Mouse (Mus musculus) retina, postnatal 7 days (tissue): Measurements from ENCODE around the gene Ulk4.
"Not testable (repeated sequence)": the region's sequence is repeated elsewhere in the genome, so short reads cannot be mapped to it uniquely, and the experiment has no call there.

ENCODE experiments used
- DNase-seq: peaks from one replicate; pipeline ENCODE4 v3.0.0-alpha.2; 2012; ENCODE audit warnings: low read depth, low spot score

Gene Ulk4

DNA sequence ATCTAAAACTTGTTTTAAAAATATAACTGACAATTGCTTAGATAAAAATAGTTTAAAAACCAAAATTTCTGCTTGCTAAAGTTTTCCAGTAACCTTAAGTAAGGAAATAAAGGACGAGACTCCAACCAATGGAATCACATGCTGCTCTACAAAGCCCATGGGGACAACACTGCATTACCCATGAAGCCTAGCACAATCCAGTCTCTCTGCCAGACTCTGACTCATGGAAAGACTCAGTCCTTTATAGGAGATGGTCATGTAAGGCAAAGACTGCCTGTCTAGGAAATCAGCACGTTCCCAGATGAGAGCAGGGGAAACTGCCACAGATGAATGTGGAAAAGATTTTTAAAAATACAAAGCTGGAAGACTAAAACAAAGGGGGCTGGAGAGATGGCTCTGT lies 23.0 kb downstream of the Ulk4 start:
- no peak for DNase-seq

DNA sequence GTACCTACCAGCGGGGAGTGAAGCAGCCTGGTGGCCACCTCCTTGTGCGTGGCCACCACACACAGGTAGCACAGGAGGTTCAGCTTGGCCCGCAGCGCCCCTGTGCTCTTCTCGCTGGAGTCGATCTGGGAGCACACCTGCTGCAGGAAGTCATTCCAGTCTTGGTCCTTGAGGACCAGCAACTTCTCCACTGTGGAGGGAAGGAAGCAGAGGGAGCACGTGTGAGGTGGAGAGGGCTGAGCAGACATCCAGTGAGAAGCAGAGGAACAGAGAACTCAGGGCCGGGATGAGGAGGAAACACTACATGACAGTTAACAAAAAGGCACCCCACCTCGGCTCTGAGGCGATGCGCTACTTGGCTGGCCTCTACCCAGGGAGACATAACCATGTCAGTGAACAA lies 26.1 kb downstream of the Ulk4 start:
- DNase-seq: no peak

GRCm38 (mm10) chr9:121249805-121250204 lies 27.2 kb downstream of the Ulk4 start:
- DNase-seq: no peak

DNA sequence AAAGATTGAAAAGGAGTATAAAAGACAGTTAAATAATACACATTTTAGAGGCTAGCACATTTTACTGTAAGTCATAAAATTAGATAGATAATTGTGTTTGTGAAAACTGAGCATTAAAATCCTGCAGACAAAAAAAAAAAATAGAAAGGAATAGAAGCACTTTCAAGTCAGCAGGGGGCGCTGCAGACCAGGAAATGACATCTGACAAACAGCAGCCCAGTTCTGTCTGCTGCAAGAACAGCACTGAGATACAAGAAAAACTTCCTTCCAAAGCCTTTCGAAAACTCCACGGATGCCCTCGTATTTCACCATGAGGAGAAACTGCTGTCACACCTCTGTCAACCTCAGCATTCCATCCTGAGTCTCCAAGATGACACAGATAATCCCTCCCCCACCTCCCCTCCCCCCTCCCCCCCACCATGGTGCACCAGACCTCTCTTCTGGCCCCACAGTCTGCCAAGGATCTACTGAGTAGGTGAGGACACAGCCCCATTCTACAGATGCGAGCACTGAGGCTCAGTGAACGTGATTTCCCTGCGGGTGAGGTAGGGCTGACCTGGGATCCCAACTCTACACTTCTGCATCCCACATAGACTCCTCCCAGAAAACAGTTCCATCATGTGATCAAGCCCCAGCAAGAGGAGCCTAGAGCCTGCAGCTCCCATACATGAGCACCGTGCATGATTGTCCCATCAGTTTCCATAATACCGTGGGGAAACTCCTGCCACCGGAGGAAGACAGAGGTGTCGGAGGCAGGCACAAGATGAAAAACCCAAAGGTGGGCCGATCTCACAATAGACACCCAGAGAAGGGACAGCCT lies 28.8 kb downstream of the Ulk4 start:
- peak; percentile 75 for DNase-seq

- DNase-seq: no peak
These were observed 29.9 kb downstream of the Ulk4 start for GRCm38 (mm10) chr9:121247047-121247446.

- no peak for DNase-seq
These were observed 34.7 kb downstream of the Ulk4 start for GRCm38 (mm10) chr9:121242331-121242730.

GRCm38 (mm10) chr9:121241806-121242205 lies 35.2 kb downstream of the Ulk4 start:
- no peak for DNase-seq

GRCm38 (mm10) chr9:121241366-121241765 lies 35.6 kb downstream of the Ulk4 start:
- no peak for DNase-seq

- DNase-seq: peak; percentile 51
These were observed 36.8 kb downstream of the Ulk4 start for GRCm38 (mm10) chr9:121240242-121240641.

DNA sequence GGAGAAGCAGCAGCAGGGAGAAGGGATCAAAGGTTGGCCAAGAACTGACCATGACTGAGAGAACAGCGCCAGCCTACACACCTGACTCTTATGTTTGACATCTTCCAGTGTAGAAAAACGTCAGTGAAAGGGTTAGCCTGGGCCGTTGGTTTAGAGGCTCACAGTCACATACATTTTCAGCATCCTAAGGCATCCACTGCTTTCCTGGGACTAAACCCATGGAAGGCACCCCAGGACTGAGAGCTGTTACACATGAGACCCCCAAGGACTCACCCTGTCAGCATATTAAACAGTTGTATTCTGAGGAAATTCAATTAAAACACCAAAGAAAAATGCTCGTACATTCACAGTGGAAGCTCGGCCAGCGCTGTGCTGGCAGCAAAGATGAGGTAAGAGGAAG lies 37.4 kb downstream of the Ulk4 start:
- DNase-seq: no peak

DNA sequence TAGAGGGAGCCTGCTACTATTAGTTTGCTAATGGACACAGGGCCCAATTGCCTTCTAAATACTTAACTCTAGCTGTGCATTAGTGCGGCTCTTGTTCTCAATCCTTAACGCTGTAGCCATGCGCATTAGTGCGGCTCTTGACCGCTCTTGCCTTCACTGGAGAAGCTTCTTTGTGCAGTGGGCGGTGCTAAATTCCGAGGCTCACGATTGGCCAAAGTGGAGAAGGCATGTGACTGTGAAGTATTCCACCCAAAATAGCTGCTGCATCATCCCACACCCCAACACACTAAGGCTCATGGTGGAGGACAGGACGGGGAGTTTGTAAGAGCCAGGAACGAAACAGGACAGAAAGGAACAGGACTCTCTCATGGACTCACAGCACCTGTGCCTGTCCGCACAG lies 58.4 kb downstream of the Ulk4 start:
- no peak for DNase-seq

DNA sequence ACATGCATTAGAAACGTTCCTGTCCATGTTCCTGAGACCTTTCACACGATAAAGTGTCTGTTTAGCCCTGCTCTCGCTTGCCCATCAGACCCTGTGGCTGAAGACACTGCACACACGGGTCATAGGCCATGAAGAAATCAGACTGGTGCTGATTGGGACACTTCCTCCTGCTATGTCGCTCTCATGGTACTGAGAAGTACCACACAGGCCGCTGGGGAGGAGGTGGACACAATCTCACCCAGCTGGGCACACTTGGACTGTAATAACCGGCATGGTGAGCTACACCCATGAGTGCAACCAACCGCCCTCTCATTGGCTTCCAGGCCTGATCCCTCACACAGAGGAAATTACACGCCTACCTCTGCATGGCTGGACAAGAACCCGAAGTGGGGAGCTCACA lies 58.8 kb downstream of the Ulk4 start:
- no peak for DNase-seq

GRCm38 (mm10) chr9:121217742-121218141 lies 59.3 kb downstream of the Ulk4 start:
- no peak for DNase-seq

- DNase-seq: no peak
These were observed 60.3 kb downstream of the Ulk4 start for GRCm38 (mm10) chr9:121216536-121217320.

DNA sequence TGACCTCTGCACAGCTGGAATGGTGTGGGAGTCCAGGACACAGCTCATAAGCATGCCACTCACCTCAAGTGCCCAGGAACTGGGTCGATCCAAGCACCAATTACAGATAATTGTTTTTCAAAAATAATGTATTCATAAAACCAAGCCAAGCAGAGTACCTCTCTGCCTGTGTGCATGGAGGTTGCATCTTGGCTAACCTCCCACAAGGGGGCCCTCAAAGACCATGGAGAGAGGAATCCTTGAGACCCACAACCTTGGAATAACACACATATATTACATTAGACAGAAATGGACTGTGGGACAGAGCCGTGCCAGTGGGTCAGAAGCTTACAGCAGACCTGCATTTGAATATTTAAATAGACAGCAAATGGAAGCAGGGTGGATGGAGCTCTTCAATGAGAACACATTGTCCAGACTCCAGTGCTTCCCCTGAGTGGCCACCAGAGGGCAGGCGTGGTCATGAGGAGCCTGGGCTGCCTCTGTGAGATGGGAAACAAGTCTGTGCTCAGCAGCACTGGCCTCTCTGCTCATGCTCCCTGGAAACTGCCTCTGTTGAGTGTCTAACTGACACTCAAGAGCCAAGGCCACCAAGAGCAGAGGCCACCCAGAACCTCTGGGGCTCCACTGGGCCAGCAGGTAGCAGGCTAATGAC lies 61.5 kb downstream of the Ulk4 start:
- peak; percentile 59 for DNase-seq

- no peak for DNase-seq
These were observed 64.7 kb downstream of the Ulk4 start for GRCm38 (mm10) chr9:121212322-121212721.

- DNase-seq: no peak
These were observed 72.0 kb downstream of the Ulk4 start for GRCm38 (mm10) chr9:121205046-121205445.

- no peak for DNase-seq
These were observed 72.7 kb downstream of the Ulk4 start for GRCm38 (mm10) chr9:121204149-121204800.

GRCm38 (mm10) chr9:121203686-121204085 lies 73.3 kb downstream of the Ulk4 start:
- DNase-seq: no peak

DNA sequence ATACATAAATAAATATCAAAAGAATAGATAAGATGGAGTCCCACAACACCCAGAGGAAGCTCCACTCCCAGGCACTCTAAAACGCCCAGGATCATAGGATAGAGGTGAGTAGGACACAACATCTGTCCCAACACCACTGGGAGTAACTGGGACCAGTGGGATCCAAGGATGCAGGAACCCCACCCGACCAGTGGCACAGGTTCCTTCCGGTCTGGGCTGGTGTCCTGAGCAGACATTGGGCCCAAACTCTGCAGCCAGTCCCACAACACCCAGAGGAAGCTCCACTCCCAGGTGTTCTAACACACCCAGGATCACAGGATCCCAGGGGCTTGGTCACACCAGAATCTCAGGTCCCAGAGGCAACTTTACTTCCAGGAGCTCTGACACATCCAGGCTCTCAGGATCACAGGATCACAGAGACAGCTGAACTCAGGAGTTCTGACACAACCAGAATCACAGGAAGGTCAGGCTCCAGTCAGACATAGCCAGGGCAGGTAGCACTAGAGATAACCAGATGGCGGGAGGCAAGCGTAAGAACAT lies 77.8 kb downstream of the Ulk4 start:
- not testable (repeated sequence) for DNase-seq

DNA sequence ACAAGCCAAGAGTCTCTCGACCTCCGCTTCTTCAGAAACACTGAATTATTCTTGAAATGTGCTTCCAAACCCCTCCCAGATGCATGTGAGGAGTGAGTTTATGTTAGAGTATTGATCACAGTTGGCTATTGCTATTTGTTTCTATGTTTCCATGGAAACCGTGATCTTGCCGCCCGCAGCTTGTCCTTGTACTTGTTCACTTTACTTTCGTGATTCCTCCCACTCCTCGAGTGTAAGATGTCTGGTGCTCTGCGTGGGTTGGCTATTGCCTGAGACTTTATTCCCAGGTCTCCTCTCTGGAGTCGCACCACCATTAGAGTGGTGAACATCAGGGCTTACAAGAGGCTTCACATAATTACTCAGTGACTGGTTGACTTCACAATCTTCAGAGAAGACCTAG lies 80.5 kb downstream of the Ulk4 start:
- DNase-seq: no peak

DNA sequence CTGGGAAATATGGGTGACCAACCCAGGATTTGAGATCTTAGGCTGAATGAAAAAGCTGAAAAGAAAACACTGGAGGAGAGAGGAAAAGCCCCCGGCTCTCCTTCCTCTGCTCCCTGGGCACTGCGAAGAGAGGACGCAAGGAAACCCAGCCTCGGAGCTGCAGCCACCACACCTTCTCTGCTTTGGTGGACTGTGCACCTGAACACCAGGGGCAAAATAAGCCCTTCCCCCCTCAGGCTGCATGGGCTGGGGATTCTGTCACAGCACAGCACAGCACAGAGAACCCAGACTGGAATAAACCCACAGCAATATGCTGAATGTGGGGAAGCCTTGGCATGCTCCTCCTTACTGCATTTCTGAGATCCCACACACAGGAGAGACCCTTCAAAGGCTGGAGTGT lies 81.9 kb downstream of the Ulk4 start:
- no peak for DNase-seq
